Mouse (Mus musculus): ENCODE data around the gene Kctd21.

- TF ChIP-seq CTCF (IDR thresholded peaks at IDR 0.05) (no peak), EP300 (IDR thresholded peaks at IDR 0.05) (no peak)
These were observed 48.5 kb downstream of the Kctd21 start for GRCm38 (mm10) chr7:97380500-97381123.
